Mouse (Mus musculus) embryonic facial prominence, embryonic 15.5 days (tissue): ENCODE measurements around the gene Gm10638. TPM values are rescaled to one million over a fixed set of nuclear protein-coding genes. Genes with fewer than 3 reads are reported as not detected.
A peak's percentile ranks its signal among the peaks of the same experiment; 100 is the strongest.

Experiments
- ATAC-seq: fragments of 200-750 bp; cut with Nextera tagmentation; 2 replicates; pipeline ENCODE4 v1.8.0; 2017; ENCODE audit warnings: low read depth, moderate TSS enrichment; ENCODE audit not compliant: insufficient number of reproducible peaks, low FRiP score, low TSS enrichment
- H3K27ac ChIP-seq: fragments of 300-500 bp; sonication (generic); replicated peaks from 2 replicates; pipeline ENCODE4 v1.5.1; 2015; ENCODE audit warnings: mild to moderate bottlenecking, inconsistent platforms
- H3K27me3 ChIP-seq: fragments of 300-500 bp; sonication (generic); 2 replicates; pipeline ENCODE4 v1.6.1; 2015; ENCODE audit warnings: inconsistent platforms
- H3K36me3 ChIP-seq: fragments of 300-500 bp; sonication (generic); 2 replicates; pipeline ENCODE4 v1.6.1; 2015; ENCODE audit warnings: mild to moderate bottlenecking, inconsistent platforms
- H3K4me1 ChIP-seq: fragments of 300-500 bp; sonication (generic); 2 replicates; pipeline ENCODE4 v1.6.1; 2015; ENCODE audit warnings: inconsistent platforms
- H3K4me2 ChIP-seq: fragments of 300-500 bp; sonication (generic); replicated peaks from 2 replicates; pipeline ENCODE4 v1.6.1; 2015; ENCODE audit warnings: mild to moderate bottlenecking, inconsistent platforms
- H3K4me3 ChIP-seq: fragments of 300-500 bp; sonication (generic); replicated peaks from 2 replicates; pipeline ENCODE4 v1.5.1; 2015; ENCODE audit warnings: mild to moderate bottlenecking, inconsistent platforms
- H3K9ac ChIP-seq: fragments of 300-500 bp; sonication (generic); 2 replicates; pipeline ENCODE4 v1.6.1; 2015; ENCODE audit warnings: inconsistent platforms
- H3K9me3 ChIP-seq: fragments of 300-500 bp; sonication (generic); replicated peaks from 2 replicates; pipeline ENCODE4 v1.6.1; 2016; ENCODE audit warnings: inconsistent platforms
- WGBS: fragments of 180-500 bp; shearing (Covaris S2); methylation state at CpG from one replicate; pipeline ENCODE4 v1.1.7; 2015; 5-methylcytosine and 5-hydroxymethylcytosine counted together
- polyA plus RNA-seq: library from polyadenylated mRNA; unstranded; fragments of >200 nt; fragmentation: Nextera tagmentation; extraction: Ambion mirVana; gene quantifications from 2 replicates; pipeline ENCODE4 v1.2.1, GENCODE M21; 2015

Gene Gm10638
- polyA plus RNA-seq, 1 experiment from 2014 or later = 4.2 TPM

GRCm38 (mm10) chr8:86719368-86719767 is 26.1 kb upstream of the Gm10638 start:
- Histone ChIP-seq H3K4me1 (no peaks in the 10 kb centered on the region), H3K36me3 (peaks cover 25% of the 10 kb centered on the region), H3K9me3 (no peaks in the 10 kb centered on the region), H3K4me3 (no peak overlapping the region), H3K27me3 (no peaks in the 10 kb centered on the region), H3K4me2 (no peak overlapping the region), H3K27ac (no peak overlapping the region), H3K9ac (no peak overlapping the region)
- ATAC-seq = no peak
- WGBS = 83% methylated on average over 1 of the region's 1 CpGs

- Histone ChIP-seq H3K4me3 (no peak overlapping the region), H3K4me1 (no peaks in the 10 kb centered on the region), H3K9me3 (no peaks in the 10 kb centered on the region), H3K4me2 (no peak overlapping the region), H3K36me3 (peaks cover 25% of the 10 kb centered on the region), H3K27ac (no peak overlapping the region), H3K9ac (no peak overlapping the region), H3K27me3 (no peaks in the 10 kb centered on the region)
- WGBS = 86% methylated on average over 6 of the region's 6 CpGs
- ATAC-seq = no peak
Measured at GRCm38 (mm10) chr8:86720756-86721459, 24.6 kb upstream of the Gm10638 start.

- no peak overlapping the region for H3K27ac ChIP-seq
- H3K9me3 ChIP-seq = no peaks in the 10 kb centered on the region
- 90% methylated on average over 2 of the region's 2 CpGs for WGBS
Measured at GRCm38 (mm10) chr8:86721490-86721889, 24.0 kb upstream of the Gm10638 start.

GRCm38 (mm10) chr8:86726959-86727358 is 18.5 kb upstream of the Gm10638 start:
- Histone ChIP-seq H3K4me3 (no peak overlapping the region), H3K27ac (no peak overlapping the region), H3K27me3 (no peaks in the 10 kb centered on the region), H3K9ac (no peak overlapping the region), H3K4me1 (peaks cover 27% of the 10 kb centered on the region), H3K9me3 (no peaks in the 10 kb centered on the region), H3K4me2 (no peak overlapping the region), H3K36me3 (peaks cover 11% of the 10 kb centered on the region)
- ATAC-seq = no peak
- 71% methylated on average over 6 of the region's 6 CpGs for WGBS

More at GRCm38 (mm10) chr8:86721490-86721889, 24.0 kb upstream of the Gm10638 start:
- H3K27me3 ChIP-seq = no peaks in the 10 kb centered on the region
- no peak overlapping the region for H3K4me2 ChIP-seq
- peaks cover 25% of the 10 kb centered on the region for H3K36me3 ChIP-seq
- no peak overlapping the region for H3K9ac ChIP-seq
- ATAC-seq = no peak
- no peak overlapping the region for H3K4me3 ChIP-seq
- H3K4me1 ChIP-seq = no peaks in the 10 kb centered on the region

GRCm38 (mm10) chr8:86728224-86728950 is 17.1 kb upstream of the Gm10638 start:
- Histone ChIP-seq H3K4me3 (no peak overlapping the region), H3K4me2 (no peak overlapping the region), H3K27ac (no peak overlapping the region), H3K9ac (no peak overlapping the region), H3K27me3 (no peaks in the 10 kb centered on the region), H3K4me1 (peaks cover 27% of the 10 kb centered on the region), H3K9me3 (no peaks in the 10 kb centered on the region), H3K36me3 (peaks cover 7% of the 10 kb centered on the region)
- 0 out of 2 replicates have a peak, but pooled peaks have one; percentile 24 for ATAC-seq
- WGBS = 57% methylated on average over 19 of the region's 19 CpGs

- H3K36me3 ChIP-seq = 0 out of 2 replicates have a peak, but pooled peaks cover 7% of the 10 kb centered on the region
- H3K27me3 ChIP-seq = no peaks in the 10 kb centered on the region
- no peak overlapping the region for H3K4me2 ChIP-seq
- H3K27ac ChIP-seq = no peak overlapping the region
- H3K4me1 ChIP-seq = peaks cover 33% of the 10 kb centered on the region
- no peak overlapping the region for H3K4me3 ChIP-seq
- no peaks in the 10 kb centered on the region for H3K9me3 ChIP-seq
- no peak for ATAC-seq
- WGBS = 31% methylated on average over 3 of the region's 3 CpGs
- no peak overlapping the region for H3K9ac ChIP-seq
Measured at GRCm38 (mm10) chr8:86730303-86730702, 15.2 kb upstream of the Gm10638 start.

- H3K27ac ChIP-seq = peak overlapping the region; percentile 48
- WGBS = 91% methylated on average over 1 of the region's 1 CpGs
- H3K4me2 ChIP-seq = no peak overlapping the region
- no peak overlapping the region for H3K9ac ChIP-seq
- no peak overlapping the region for H3K4me3 ChIP-seq
- 0 out of 2 replicates have a peak, but pooled peaks cover 7% of the 10 kb centered on the region for H3K36me3 ChIP-seq
- no peaks in the 10 kb centered on the region for H3K27me3 ChIP-seq
- H3K4me1 ChIP-seq = peaks cover 37% of the 10 kb centered on the region
- H3K9me3 ChIP-seq = no peaks in the 10 kb centered on the region
- no peak for ATAC-seq
Measured at GRCm38 (mm10) chr8:86730860-86731259, 14.6 kb upstream of the Gm10638 start.

- Histone ChIP-seq H3K27me3 (no peaks in the 10 kb centered on the region), H3K9ac (no peak overlapping the region), H3K9me3 (no peaks in the 10 kb centered on the region), H3K4me2 (no peak overlapping the region), H3K27ac (no peak overlapping the region), H3K36me3 (no peaks in the 10 kb centered on the region), H3K4me3 (no peak overlapping the region), H3K4me1 (peaks cover 30% of the 10 kb centered on the region)
- ATAC-seq = no peak
- 84% methylated on average over 4 of the region's 4 CpGs for WGBS
Measured at GRCm38 (mm10) chr8:86734171-86734570, 11.3 kb upstream of the Gm10638 start.

GRCm38 (mm10) chr8:86734954-86735353 is 10.5 kb upstream of the Gm10638 start:
- H3K4me3 ChIP-seq = no peak overlapping the region
- H3K4me2 ChIP-seq = no peak overlapping the region
- WGBS = 65% methylated on average over 1 of the region's 1 CpGs
- no peaks in the 10 kb centered on the region for H3K9me3 ChIP-seq
- H3K27ac ChIP-seq = no peak overlapping the region
- H3K36me3 ChIP-seq = no peaks in the 10 kb centered on the region
- H3K4me1 ChIP-seq = peaks cover 29% of the 10 kb centered on the region
- ATAC-seq = no peak
- H3K27me3 ChIP-seq = no peaks in the 10 kb centered on the region
- no peak overlapping the region for H3K9ac ChIP-seq

GRCm38 (mm10) chr8:86735446-86736111 is 9.9 kb upstream of the Gm10638 start:
- no peaks in the 10 kb centered on the region for H3K27me3 ChIP-seq
- H3K36me3 ChIP-seq = no peaks in the 10 kb centered on the region
- peaks cover 23% of the 10 kb centered on the region for H3K4me1 ChIP-seq
- H3K9ac ChIP-seq = no peak overlapping the region
- no peak overlapping the region for H3K4me3 ChIP-seq
- 29% methylated on average over 3 of the region's 3 CpGs for WGBS
- H3K4me2 ChIP-seq = no peak overlapping the region
- no peaks in the 10 kb centered on the region for H3K9me3 ChIP-seq
- ATAC-seq = no peak
- H3K27ac ChIP-seq = no peak overlapping the region

- no peak for ATAC-seq
Measured at GRCm38 (mm10) chr8:86740899-86741298, 4.6 kb upstream of the Gm10638 start.

More at GRCm38 (mm10) chr8:86740899-86741298, 4.6 kb upstream of the Gm10638 start:
- no peak overlapping the region for H3K27ac ChIP-seq
- peaks cover 17% of the 10 kb centered on the region for H3K4me1 ChIP-seq
- H3K9ac ChIP-seq = no peak overlapping the region
- no peaks in the 10 kb centered on the region for H3K36me3 ChIP-seq
- H3K27me3 ChIP-seq = no peaks in the 10 kb centered on the region
- H3K4me3 ChIP-seq = no peak overlapping the region
- no peaks in the 10 kb centered on the region for H3K9me3 ChIP-seq
- no peak overlapping the region for H3K4me2 ChIP-seq
